Mouse (Mus musculus) MEL (cell line): ENCODE measurements at regions not wholly inside any gene's neighbourhood (a gene's known extent, or its start where the extent isn't known, plus 50 kb on each side); places are given as distances from the start of the nearest gene placed in this dataset.
A peak's percentile ranks its signal among the peaks of the same experiment; 100 is the strongest.

Source experiments
- DNase-seq: peaks from one replicate; pipeline ENCODE4 v3.0.0; 2011; ENCODE audit warnings: low read depth, low spot score
- H3K27ac ChIP-seq: 2 replicates; pipeline ENCODE4 v1.5.1; 2012; ENCODE audit warnings: low read depth, mild to moderate bottlenecking, control low read depth, low read length, moderate library complexity; ENCODE audit not compliant: control insufficient read depth
- H3K27me3 ChIP-seq, 2 experiments: fragments of 150-350 bp in 1 of 2; sonication (generic) in 1 of 2; 2 replicates each; pipeline ENCODE4 v1.6.1; 2012; ENCODE audit warnings: low read length in 2 of 2, mild to moderate bottlenecking in 2 of 2, improper control_type of control experiment in 1 of 2, moderate library complexity in 1 of 2; ENCODE audit not compliant: insufficient read depth in 2 of 2, control insufficient read depth in 1 of 2
- H3K36me3 ChIP-seq, 2 experiments: 2 replicates each; pipeline ENCODE4 v1.6.1; 2012 to 2014; ENCODE audit warnings: low read length in 2 of 2, improper control_type of control experiment in 1 of 2, inconsistent platforms in 1 of 2, mild to moderate bottlenecking in 1 of 2; ENCODE audit not compliant: insufficient read depth in 2 of 2, control insufficient read depth in 1 of 2
- H3K4me1 ChIP-seq, 2 experiments: fragments of 150-350 bp in 1 of 2; sonication (generic) in 1 of 2; 2 replicates each; pipeline ENCODE4 v1.6.1; 2012; ENCODE audit warnings: low read length in 2 of 2, improper control_type of control experiment in 1 of 2, mild to moderate bottlenecking in 1 of 2; ENCODE audit not compliant: insufficient read depth in 2 of 2, control insufficient read depth in 1 of 2
- H3K4me3 ChIP-seq, 2 experiments: fragments of 150-350 bp in 1 of 2; sonication (generic) in 1 of 2; 2 replicates each; pipeline ENCODE4 v1.5.1; 2012; ENCODE audit warnings: low read depth in 2 of 2, low read length in 2 of 2, mild to moderate bottlenecking in 2 of 2, moderate library complexity in 2 of 2, control low read depth in 1 of 2, improper control_type of control experiment in 1 of 2; ENCODE audit not compliant: control insufficient read depth in 1 of 2, insufficient read depth in 1 of 2
- H3K79me2 ChIP-seq: 2 replicates; pipeline ENCODE4 v1.6.1; 2012; ENCODE audit warnings: mild to moderate bottlenecking, low read length, moderate library complexity; ENCODE audit not compliant: control insufficient read depth, poor library complexity, insufficient read depth
- H3K9ac ChIP-seq: 2 replicates; pipeline ENCODE4 v1.6.1; 2012; ENCODE audit warnings: low read depth, mild to moderate bottlenecking, control low read depth, low read length, moderate library complexity; ENCODE audit not compliant: control insufficient read depth, poor library complexity, severe bottlenecking
- H3K9me3 ChIP-seq: fragments of 150-350 bp; sonication (generic); replicated peaks from 2 replicates; pipeline ENCODE4 v1.6.1; 2012; ENCODE audit warnings: mild to moderate bottlenecking, low read length, improper control_type of control experiment, moderate library complexity; ENCODE audit not compliant: insufficient read depth
- BHLHE40 ChIP-seq: IDR thresholded peaks from 2 replicates; pipeline ENCODE4 v1.6.1; 2012; ENCODE audit warnings: low read depth, mild to moderate bottlenecking, inconsistent platforms, low read length, improper control_type of control experiment, borderline replicate concordance
- CHD2 ChIP-seq: IDR thresholded peaks from 2 replicates; pipeline ENCODE4 v1.6.1; 2011; ENCODE audit warnings: low read length, improper control_type of control experiment
- CTCF ChIP-seq, 3 experiments: IDR thresholded peaks in 2 of 3; conservative IDR thresholded peaks in 1 of 3; 2 replicates each; pipeline ENCODE4 v1.5.1; 2011 to 2012; ENCODE audit warnings: low read length in 3 of 3, low read depth in 2 of 3, mild to moderate bottlenecking in 2 of 3, improper control_type of control experiment in 1 of 3, inconsistent platforms in 1 of 3, mixed read lengths in 1 of 3, moderate library complexity in 1 of 3; ENCODE audit not compliant: control insufficient read depth in 1 of 3, insufficient read depth in 1 of 3, poor library complexity in 1 of 3, severe bottlenecking in 1 of 3
- ELF1 ChIP-seq: IDR thresholded peaks from 2 replicates; pipeline ENCODE4 v1.6.1; 2014; ENCODE audit warnings: low read depth, mild to moderate bottlenecking, inconsistent platforms, low read length, improper control_type of control experiment, moderate library complexity
- ETS1 ChIP-seq: IDR thresholded peaks from 2 replicates; pipeline ENCODE4 v1.6.1; 2012; ENCODE audit warnings: low read depth, mild to moderate bottlenecking, inconsistent platforms, low read length, improper control_type of control experiment, moderate library complexity
- GABPA ChIP-seq: IDR thresholded peaks from 2 replicates; pipeline ENCODE4 v1.6.1; 2012; ENCODE audit warnings: low read depth, mild to moderate bottlenecking, inconsistent platforms, low read length, improper control_type of control experiment, moderate library complexity
- GATA1 ChIP-seq: IDR thresholded peaks from 2 replicates; pipeline ENCODE4 v1.6.1; 2011; ENCODE audit warnings: low read depth, low read length, improper control_type of control experiment
- HCFC1 ChIP-seq: IDR thresholded peaks from 2 replicates; pipeline ENCODE4 v1.6.1; 2012; ENCODE audit warnings: low read depth, mild to moderate bottlenecking, inconsistent platforms, low read length, improper control_type of control experiment, moderate library complexity
- MAZ ChIP-seq: IDR thresholded peaks from 2 replicates; pipeline ENCODE4 v1.6.1; 2012; ENCODE audit warnings: low read depth, mild to moderate bottlenecking, inconsistent platforms, low read length, improper control_type of control experiment
- MEF2A ChIP-seq: IDR thresholded peaks from 2 replicates; pipeline ENCODE4 v1.6.1; 2014; ENCODE audit warnings: low read depth, mild to moderate bottlenecking, inconsistent platforms, low read length, improper control_type of control experiment; ENCODE audit not compliant: poor library complexity, insufficient replicate concordance, severe bottlenecking; ENCODE audit errors: extremely low read depth
- MYB ChIP-seq: IDR thresholded peaks from 2 replicates; pipeline ENCODE4 v1.6.1; 2011; ENCODE audit warnings: mild to moderate bottlenecking, low read depth, low read length, improper control_type of control experiment
- POLR2AphosphoS2 ChIP-seq: IDR thresholded peaks from 2 replicates; pipeline ENCODE4 v1.6.1; 2011; ENCODE audit warnings: low read length, improper control_type of control experiment
- SIN3A ChIP-seq: IDR thresholded peaks from 2 replicates; pipeline ENCODE4 v1.6.1; 2012; ENCODE audit warnings: low read length, improper control_type of control experiment, inconsistent platforms
- SMC3 ChIP-seq: IDR thresholded peaks from 2 replicates; pipeline ENCODE4 v1.6.1; 2011; ENCODE audit warnings: low read depth, low read length, improper control_type of control experiment
- TCF12 ChIP-seq: IDR thresholded peaks from 2 replicates; pipeline ENCODE4 v1.6.1; 2014; ENCODE audit warnings: low read depth, mild to moderate bottlenecking, inconsistent platforms, low read length, improper control_type of control experiment, moderate library complexity
- UBTF ChIP-seq: IDR thresholded peaks from 2 replicates; pipeline ENCODE4 v1.6.1; 2012; ENCODE audit warnings: low read depth, mild to moderate bottlenecking, inconsistent platforms, low read length, improper control_type of control experiment, moderate library complexity, borderline replicate concordance; ENCODE audit not compliant: insufficient read depth
- USF1 ChIP-seq: IDR thresholded peaks from 2 replicates; pipeline ENCODE4 v1.6.1; 2014; ENCODE audit warnings: low read depth, mild to moderate bottlenecking, inconsistent platforms, low read length, improper control_type of control experiment, moderate library complexity
- ZMIZ1 ChIP-seq: IDR thresholded peaks from 2 replicates; pipeline ENCODE4 v1.6.1; 2012; ENCODE audit warnings: low read depth, mild to moderate bottlenecking, inconsistent platforms, low read length, improper control_type of control experiment, moderate library complexity
- ZNF384 ChIP-seq: IDR thresholded peaks from 2 replicates; pipeline ENCODE4 v1.6.1; 2012; ENCODE audit warnings: low read depth, mild to moderate bottlenecking, inconsistent platforms, low read length, improper control_type of control experiment

- no peaks in the 10 kb centered on the region for H3K9me3 ChIP-seq
- no peak overlapping the region for H3K27ac ChIP-seq
- no peaks in the 10 kb centered on the region; a peak in 1 of 4 replicates for H3K27me3 ChIP-seq
- no peak overlapping the region for H3K9ac ChIP-seq
- no peak overlapping the region for H3K4me3 ChIP-seq
- H3K79me2 ChIP-seq = no peaks in the 10 kb centered on the region
- no peaks in the 10 kb centered on the region for H3K4me1 ChIP-seq
- TF ChIP-seq ELF1 (no peak), BHLHE40 (no peak), MYB (no peak)
- H3K36me3 ChIP-seq = no peaks in the 10 kb centered on the region
- DNase-seq = peak; percentile 0
Observed at GRCm38 (mm10) chr11:22684576-22684975, 172.7 kb downstream of the Tmem17 start.

GRCm38 (mm10) chr11:22690829-22691228 lies 169.9 kb downstream of the B3gnt2 start:
- peaks cover 0 to 7% of the 10 kb centered on the region in 2 experiments; a peak in 2 of 4 replicates for H3K4me1 ChIP-seq
- H3K9me3 ChIP-seq = no peaks in the 10 kb centered on the region
- H3K4me3 ChIP-seq = no peak overlapping the region
- H3K79me2 ChIP-seq = no peaks in the 10 kb centered on the region
- no peak for TF ChIP-seq ZNF384
- no peak for TF ChIP-seq USF1
- TF ChIP-seq ELF1 = no peak
- TF ChIP-seq CHD2 = no peak
- no peak for TF ChIP-seq UBTF
- TF ChIP-seq ETS1 = no peak
- TF ChIP-seq GATA1 = no peak
- TF ChIP-seq GABPA = no peak
- TF ChIP-seq HCFC1 = no peak
- no peak for TF ChIP-seq ZMIZ1
- DNase-seq = no peak
- no peak overlapping the region for H3K27ac ChIP-seq
- H3K36me3 ChIP-seq = peaks cover 0 to 6% of the 10 kb centered on the region in 2 experiments; a peak in 2 of 4 replicates
- no peaks in the 10 kb centered on the region for H3K27me3 ChIP-seq
- no peak overlapping the region for H3K9ac ChIP-seq

- Histone ChIP-seq H3K4me3 (no peak overlapping the region), H3K36me3 (peaks cover 0 to 6% of the 10 kb centered on the region in 2 experiments; a peak in 2 of 4 replicates), H3K4me1 (peaks cover 0 to 7% of the 10 kb centered on the region in 2 experiments; a peak in 2 of 4 replicates), H3K27ac (no peak overlapping the region), H3K79me2 (no peaks in the 10 kb centered on the region), H3K9ac (no peak overlapping the region), H3K9me3 (no peaks in the 10 kb centered on the region), H3K27me3 (no peaks in the 10 kb centered on the region)
- no peak for TF ChIP-seq SIN3A
- no peak for TF ChIP-seq GABPA
- TF ChIP-seq CHD2 = no peak
- TF ChIP-seq POLR2AphosphoS2 = no peak
- TF ChIP-seq CTCF (IDR thresholded peaks at IDR 0.05 in 2 of 3, conservative IDR thresholded peaks at IDR 0.05 in 1 of 3; ENCODE audit: control insufficient read depth in 1 of 3, insufficient read depth in 1 of 3, low read depth in 2 of 3, low read length in 3 of 3, poor library complexity in 1 of 3, severe bottlenecking in 1 of 3) = no peak
- TF ChIP-seq MAZ = no peak
- TF ChIP-seq ELF1 = no peak
- no peak for TF ChIP-seq TCF12
- TF ChIP-seq MEF2A = no peak
- TF ChIP-seq ETS1 = no peak
- TF ChIP-seq SMC3 = no peak
- DNase-seq = no peak
Observed at GRCm38 (mm10) chr11:22692281-22692857, 168.4 kb downstream of the B3gnt2 start.
